Mouse (Mus musculus): ENCODE results near the gene Gpam. TPM values are rescaled to one million over a fixed set of nuclear protein-coding genes. Genes with fewer than 3 reads are reported as not detected.
A peak's percentile ranks its signal among the peaks of the same experiment; 100 is the strongest.

The Gpam gene
- polyA plus RNA-seq, 1 experiment from 2014 or later = 22.8 TPM

- H3K4me1 ChIP-seq (replicated peaks) = peaks cover 27% of the 10 kb centered on the region
- peaks cover 20% of the 10 kb centered on the region for H3K36me3 ChIP-seq
- no peaks in the 10 kb centered on the region for H3K27me3 ChIP-seq
- H3K4me2 ChIP-seq = peak overlapping the region; percentile 98
- no peaks in the 10 kb centered on the region for H3K9me3 ChIP-seq
- WGBS = under 1% methylated on average over 30 of the region's 30 CpGs
- H3K27ac ChIP-seq = peak overlapping the region; percentile 90
- H3K9ac ChIP-seq = peak overlapping the region; percentile 93
- peak; percentile 77 for ATAC-seq (ENCODE audit: low FRiP score)
- H3K4me3 ChIP-seq = peak overlapping the region; percentile 99
Observed at GRCm38 (mm10) chr19:55098409-55099183, 28.4 kb downstream of the Gpam start.

- no peak overlapping the region for H3K27ac ChIP-seq
- H3K36me3 ChIP-seq = peaks cover 27% of the 10 kb centered on the region
- no peaks in the 10 kb centered on the region for H3K27me3 ChIP-seq
- H3K4me3 ChIP-seq = no peak overlapping the region
- no peak overlapping the region for H3K9ac ChIP-seq
- no peak overlapping the region for H3K4me2 ChIP-seq
- H3K9me3 ChIP-seq = no peaks in the 10 kb centered on the region
- WGBS = 71% methylated on average over 9 of the region's 9 CpGs
- H3K4me1 ChIP-seq (replicated peaks) = peaks cover 27% of the 10 kb centered on the region
- ATAC-seq (ENCODE audit: low FRiP score) = no peak
Observed at GRCm38 (mm10) chr19:55097396-55097967, 29.6 kb downstream of the Gpam start.

- no peak overlapping the region for H3K4me3 ChIP-seq
- ATAC-seq (ENCODE audit: low FRiP score) = no peak
- no peak overlapping the region for H3K27ac ChIP-seq
- H3K36me3 ChIP-seq = peaks cover 34% of the 10 kb centered on the region
- no peak overlapping the region for H3K9ac ChIP-seq
- peaks cover 28% of the 10 kb centered on the region for H3K4me1 ChIP-seq (replicated peaks)
- 80% methylated on average over 4 of the region's 4 CpGs for WGBS
- H3K9me3 ChIP-seq = no peaks in the 10 kb centered on the region
- no peaks in the 10 kb centered on the region for H3K27me3 ChIP-seq
- H3K4me2 ChIP-seq = no peak overlapping the region
Observed at GRCm38 (mm10) chr19:55096666-55097065, 30.4 kb downstream of the Gpam start.

GRCm38 (mm10) chr19:55095547-55095946 lies 31.5 kb downstream of the Gpam start:
- H3K4me2 ChIP-seq = no peak overlapping the region
- no peak for ATAC-seq (ENCODE audit: low FRiP score)
- no peaks in the 10 kb centered on the region for H3K9me3 ChIP-seq
- no peaks in the 10 kb centered on the region for H3K27me3 ChIP-seq
- H3K4me1 ChIP-seq (replicated peaks) = peaks cover 29% of the 10 kb centered on the region
- 79% methylated on average over 7 of the region's 7 CpGs for WGBS
- no peak overlapping the region for H3K27ac ChIP-seq
- H3K4me3 ChIP-seq = no peak overlapping the region
- H3K9ac ChIP-seq = no peak overlapping the region
- peaks cover 41% of the 10 kb centered on the region for H3K36me3 ChIP-seq

- no peak for ATAC-seq (ENCODE audit: low FRiP score)
- no peak overlapping the region for H3K4me3 ChIP-seq
- no peak overlapping the region for H3K27ac ChIP-seq
- 89% methylated on average over 17 of the region's 17 CpGs for WGBS
- H3K27me3 ChIP-seq = no peaks in the 10 kb centered on the region
- H3K4me1 ChIP-seq (replicated peaks) = peaks cover 8% of the 10 kb centered on the region; the same call in 1 of the 2 replicates
- peaks cover 78% of the 10 kb centered on the region for H3K36me3 ChIP-seq
- no peak overlapping the region for H3K9ac ChIP-seq
- no peaks in the 10 kb centered on the region for H3K9me3 ChIP-seq
- no peak overlapping the region for H3K4me2 ChIP-seq
Observed at GRCm38 (mm10) chr19:55091602-55092413, 35.2 kb downstream of the Gpam start.

- Histone ChIP-seq H3K4me1 (replicated peaks) (peaks cover 6% of the 10 kb centered on the region; the same call in 1 of the 2 replicates), H3K27ac (no peak overlapping the region), H3K4me3 (no peak overlapping the region), H3K27me3 (no peaks in the 10 kb centered on the region), H3K36me3 (peaks cover 80% of the 10 kb centered on the region), H3K9me3 (no peaks in the 10 kb centered on the region), H3K9ac (no peak overlapping the region), H3K4me2 (no peak overlapping the region)
- ATAC-seq (ENCODE audit: low FRiP score) = no peak
- 90% methylated on average over 12 of the region's 12 CpGs for WGBS
Observed at GRCm38 (mm10) chr19:55090885-55091284, 36.2 kb downstream of the Gpam start.

GRCm38 (mm10) chr19:55090142-55090541 lies 36.9 kb downstream of the Gpam start:
- H3K27me3 ChIP-seq = no peaks in the 10 kb centered on the region
- no peak overlapping the region for H3K4me3 ChIP-seq
- no peaks in the 10 kb centered on the region for H3K9me3 ChIP-seq
- H3K36me3 ChIP-seq = peaks cover 80% of the 10 kb centered on the region
- WGBS = 89% methylated on average over 7 of the region's 7 CpGs
- ATAC-seq (ENCODE audit: low FRiP score) = no peak
- H3K27ac ChIP-seq = no peak overlapping the region
- H3K4me2 ChIP-seq = no peak overlapping the region
- no peak overlapping the region for H3K9ac ChIP-seq
- H3K4me1 ChIP-seq (replicated peaks) = 0 out of 2 replicates have a peak, but pooled peaks cover 2% of the 10 kb centered on the region

- no peak overlapping the region for H3K4me2 ChIP-seq
- 87% methylated on average over 8 of the region's 8 CpGs for WGBS
- ATAC-seq (ENCODE audit: low FRiP score) = no peak
- no peak overlapping the region for H3K27ac ChIP-seq
- H3K9ac ChIP-seq = no peak overlapping the region
- no peaks in the 10 kb centered on the region for H3K27me3 ChIP-seq
- peaks cover 94% of the 10 kb centered on the region for H3K36me3 ChIP-seq
- no peaks in the 10 kb centered on the region for H3K9me3 ChIP-seq
- H3K4me1 ChIP-seq (replicated peaks) = 0 out of 2 replicates have a peak, but pooled peaks cover 2% of the 10 kb centered on the region
- no peak overlapping the region for H3K4me3 ChIP-seq
Observed at GRCm38 (mm10) chr19:55087776-55088175, 39.3 kb downstream of the Gpam start.

- 96% methylated on average over 7 of the region's 7 CpGs for WGBS
- H3K27ac ChIP-seq = no peak overlapping the region
Observed at GRCm38 (mm10) chr19:55085857-55086185, 41.2 kb downstream of the Gpam start.

GRCm38 (mm10) chr19:55084971-55085856 lies 41.8 kb downstream of the Gpam start:
- H3K27me3 ChIP-seq = no peaks in the 10 kb centered on the region
- H3K27ac ChIP-seq = no peak overlapping the region
- H3K4me2 ChIP-seq = no peak overlapping the region
- no peaks in the 10 kb centered on the region for H3K9me3 ChIP-seq
- no peak overlapping the region for H3K9ac ChIP-seq
- no peaks in the 10 kb centered on the region for H3K4me1 ChIP-seq (replicated peaks)
- WGBS = 92% methylated on average over 4 of the region's 4 CpGs
- H3K36me3 ChIP-seq = peaks cover 96% of the 10 kb centered on the region
- no peak overlapping the region for H3K4me3 ChIP-seq
- no peak for ATAC-seq (ENCODE audit: low FRiP score)

More at GRCm38 (mm10) chr19:55085857-55086185, 41.2 kb downstream of the Gpam start:
- peaks cover 98% of the 10 kb centered on the region for H3K36me3 ChIP-seq
- H3K9ac ChIP-seq = no peak overlapping the region
- H3K9me3 ChIP-seq = no peaks in the 10 kb centered on the region
- H3K4me1 ChIP-seq (replicated peaks) = no peaks in the 10 kb centered on the region
- H3K4me2 ChIP-seq = no peak overlapping the region
- H3K27me3 ChIP-seq = no peaks in the 10 kb centered on the region
- no peak overlapping the region for H3K4me3 ChIP-seq
- ATAC-seq (ENCODE audit: low FRiP score) = no peak

GRCm38 (mm10) chr19:55076822-55077221 lies 50.2 kb downstream of the Gpam start:
- no peaks in the 10 kb centered on the region for H3K9me3 ChIP-seq
- H3K4me3 ChIP-seq = no peak overlapping the region
- ATAC-seq (ENCODE audit: low FRiP score) = no peak
- no peaks in the 10 kb centered on the region for H3K27me3 ChIP-seq
- H3K4me2 ChIP-seq = no peak overlapping the region
- peaks cover 92% of the 10 kb centered on the region for H3K36me3 ChIP-seq
- no peaks in the 10 kb centered on the region for H3K4me1 ChIP-seq (replicated peaks)
- no peak overlapping the region for H3K9ac ChIP-seq
- no peak overlapping the region for H3K27ac ChIP-seq
- 56% methylated on average over 8 of the region's 8 CpGs for WGBS

Data from hindbrain, embryonic 13.5 days (tissue).